Mouse (Mus musculus) testis, adult 2 months (tissue): ENCODE data around the gene Tgfa.

Experiments
- CTCF ChIP-seq: fragments of 200-500 bp; IDR thresholded peaks from 2 replicates; pipeline ENCODE4 v1.5.1; 2012; ENCODE audit warnings: low read depth, mild to moderate bottlenecking, inconsistent platforms, low read length, moderate library complexity; ENCODE audit not compliant: control insufficient read depth, insufficient read depth, insufficient replicate concordance
- POLR2A ChIP-seq: fragments of 200-500 bp; IDR thresholded peaks from 2 replicates; pipeline ENCODE4 v1.6.1; 2012; ENCODE audit warnings: low read depth, mild to moderate bottlenecking, inconsistent platforms, low read length, moderate library complexity; ENCODE audit not compliant: control insufficient read depth

- TF ChIP-seq CTCF = no peak
- no peak for TF ChIP-seq POLR2A
Observed at GRCm38 (mm10) chr6:86210619-86211018, 15.6 kb downstream of the Tgfa start.
